Mouse (Mus musculus) embryo, embryonic 10.5 days (tissue): ENCODE data around the gene Mink1.

Experiments used
- DNase-seq: peaks from one replicate; pipeline ENCODE4 v3.0.0-alpha.2; 2015; ENCODE audit warnings: low spot score

The Mink1 gene

DNA sequence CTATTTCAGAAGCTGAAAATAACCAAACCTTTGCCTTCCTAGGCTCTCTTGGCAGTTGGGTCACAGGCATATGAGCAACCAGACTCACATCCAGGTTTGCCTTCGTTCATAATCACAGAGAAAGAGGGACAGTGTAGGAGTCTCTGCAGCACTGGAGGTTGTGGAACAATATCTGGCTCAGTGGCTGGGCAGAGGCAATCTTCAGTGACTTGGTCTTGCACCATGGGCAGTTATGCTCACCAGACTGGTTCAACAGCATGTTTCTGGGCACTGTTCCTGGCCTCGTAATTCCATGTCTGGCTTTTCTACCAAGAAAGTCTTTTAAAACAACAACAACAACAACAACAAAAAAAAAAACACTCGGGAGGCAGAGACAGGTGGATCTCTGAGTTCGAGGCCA lies 72.9 kb downstream of the Mink1 start:
- no peak for DNase-seq

GRCm38 (mm10) chr11:70637764-70638163 lies 75.1 kb downstream of the Mink1 start:
- DNase-seq: no peak

DNA sequence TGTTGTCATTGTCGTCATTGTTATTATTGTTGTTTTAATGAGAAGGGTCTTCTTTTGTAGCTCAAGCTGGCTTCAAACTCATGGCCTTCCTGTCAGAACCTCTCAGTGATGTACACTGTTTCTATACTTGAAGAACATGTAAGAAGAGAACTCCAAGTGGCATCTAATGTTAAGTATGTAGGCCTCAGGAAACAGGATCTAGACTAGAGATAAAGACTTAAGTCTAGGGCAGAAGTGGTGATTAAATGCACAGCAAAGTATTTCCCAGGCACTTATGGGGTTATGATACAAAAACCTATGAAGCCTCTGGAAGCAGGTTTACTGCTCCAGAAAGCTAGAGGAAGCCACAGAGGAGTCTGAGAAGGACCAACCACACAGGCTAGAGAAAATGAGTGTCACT lies 75.6 kb downstream of the Mink1 start:
- no peak for DNase-seq

DNA sequence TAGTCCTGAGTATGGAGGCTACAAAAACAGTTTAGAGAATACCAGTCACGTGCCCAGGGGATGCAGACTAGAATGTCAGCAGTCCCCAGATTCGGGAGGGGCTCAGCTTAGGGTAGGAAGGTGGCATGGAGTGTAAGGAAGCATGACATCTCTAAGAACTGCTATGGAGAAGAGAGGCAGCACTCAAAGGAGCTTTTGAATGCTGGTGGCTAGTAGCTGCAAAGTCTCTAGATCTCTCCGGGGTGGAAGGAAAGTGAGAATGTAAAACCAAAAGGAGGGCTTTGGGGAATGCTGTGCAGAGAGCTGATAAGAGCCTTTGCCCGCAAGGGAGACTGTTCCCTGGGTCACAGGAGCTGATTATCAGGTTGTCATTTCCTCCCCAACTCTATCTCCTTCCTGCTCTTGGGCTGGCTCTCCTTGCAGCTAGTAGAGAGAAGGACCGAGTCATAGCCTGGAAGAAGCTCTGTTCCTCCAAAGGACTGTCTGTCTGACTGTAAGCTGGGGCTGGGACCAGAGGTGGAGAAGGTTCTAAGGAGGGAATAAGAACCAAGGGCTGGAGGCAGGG lies 76.1 kb downstream of the Mink1 start, which contains the start of gene Gp1ba:
Gene Gp1ba (plus strand): TSS at position 409 of the 565 bp plus-strand sequence.
- DNase-seq: no peak

GRCm38 (mm10) chr11:70639976-70640375 lies 77.3 kb downstream of the Mink1 start:
- DNase-seq: no peak

DNA sequence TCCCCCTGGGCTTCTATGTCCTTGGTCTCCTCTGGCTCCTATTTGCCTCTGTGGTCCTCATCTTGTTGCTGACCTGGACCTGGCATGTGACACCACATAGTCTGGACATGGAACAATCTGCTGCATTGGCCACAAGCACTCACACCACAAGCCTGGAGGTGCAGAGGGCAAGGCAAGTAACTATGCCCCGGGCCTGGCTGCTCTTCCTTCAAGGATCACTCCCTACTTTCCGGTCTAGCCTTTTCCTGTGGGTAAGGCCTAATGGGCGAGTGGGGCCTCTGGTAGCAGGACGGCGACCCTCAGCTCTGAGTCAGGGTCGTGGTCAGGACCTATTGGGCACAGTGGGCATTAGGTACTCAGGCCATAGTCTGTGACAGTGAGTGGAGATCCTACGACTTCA lies 78.6 kb downstream of the Mink1 start:
- DNase-seq: no peak

GRCm38 (mm10) chr11:70643051-70643450 lies 80.4 kb downstream of the Mink1 start:
- no peak for DNase-seq

- DNase-seq: no peak
These were observed 82.0 kb downstream of the Mink1 start for GRCm38 (mm10) chr11:70644564-70645103.

DNA sequence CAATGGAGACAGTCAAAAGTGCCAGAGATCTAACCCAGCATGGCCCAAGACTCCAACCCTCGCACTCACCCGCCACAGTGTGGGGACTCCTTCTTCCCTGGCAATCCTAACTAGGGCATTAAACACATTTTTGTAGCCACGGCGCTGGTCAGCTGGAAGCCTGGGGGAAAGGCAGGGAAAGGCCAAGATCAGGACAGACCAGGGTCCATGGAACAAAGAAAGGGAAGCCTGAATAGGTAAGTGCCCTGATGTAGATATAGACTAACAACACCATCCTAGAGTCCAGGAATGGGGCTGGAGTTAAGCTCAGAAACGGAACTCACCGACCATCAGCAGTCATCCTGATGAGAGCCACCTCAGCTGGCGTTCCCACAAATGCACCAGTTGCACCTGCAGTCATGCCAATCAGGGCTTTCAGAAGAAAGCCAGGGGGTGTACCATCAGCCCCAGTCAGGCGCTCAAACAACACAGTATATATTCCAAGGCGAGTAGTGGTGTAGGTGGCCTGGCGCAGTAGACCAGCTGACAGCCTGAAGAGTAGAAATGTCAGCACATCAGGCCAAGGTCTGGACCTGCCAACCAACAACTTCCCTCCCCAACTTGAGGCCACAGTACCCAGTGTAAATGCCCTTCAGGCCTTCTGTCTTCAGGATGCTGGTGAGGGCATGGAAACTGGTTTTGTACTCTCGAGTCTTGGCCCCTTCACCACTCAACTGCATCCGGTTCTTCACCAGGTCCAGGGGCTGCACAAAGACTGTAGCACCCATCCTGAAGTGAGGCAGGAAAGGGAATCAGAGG lies 83.0 kb downstream of the Mink1 start:
- DNase-seq: no peak

GRCm38 (mm10) chr11:70646259-70646555 lies 83.5 kb downstream of the Mink1 start:
- peak; percentile 16 for DNase-seq

- peak; percentile 100 for DNase-seq
These were observed 84.3 kb downstream of the Mink1 start, which contains the start of the genes Rnf167 and Slc25a11 for GRCm38 (mm10) chr11:70646691-70647650. Gene Rnf167, plus strand, starts transcription at chr11:70647235. Gene Slc25a11, minus strand, starts transcription at chr11:70647479.

DNA sequence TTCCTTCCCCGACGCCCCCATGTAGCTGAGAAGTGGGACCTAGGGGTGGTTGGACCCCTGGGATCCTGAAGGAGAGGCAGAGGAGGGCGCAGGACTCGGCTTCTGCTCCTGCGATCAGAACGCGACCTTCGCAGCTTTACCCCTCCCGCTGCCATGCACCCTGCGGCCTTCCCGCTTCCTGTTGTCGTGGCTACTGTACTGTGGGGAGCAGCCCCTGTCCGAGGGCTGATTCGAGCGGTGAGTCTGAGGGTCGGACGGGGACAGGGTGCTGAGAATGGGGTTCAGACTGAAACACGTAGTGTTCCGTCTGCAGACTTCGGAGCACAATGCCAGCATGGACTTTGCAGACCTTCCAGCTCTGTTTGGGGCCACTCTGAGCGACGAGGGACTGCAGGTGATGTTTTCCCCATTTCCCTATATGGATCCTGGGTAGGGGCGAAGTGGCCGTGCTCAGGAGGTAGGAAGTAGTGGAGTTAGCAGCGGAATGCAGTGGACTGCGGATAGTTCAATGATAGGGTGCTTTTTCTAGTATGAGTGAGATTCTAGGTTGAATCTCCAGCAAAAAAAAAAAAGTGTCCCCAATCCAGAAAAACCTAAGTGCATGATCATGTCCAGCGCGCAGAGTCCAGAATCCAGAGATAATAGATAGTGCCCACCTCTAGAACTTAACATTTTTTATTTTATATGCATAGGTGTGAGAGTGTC lies 85.2 kb downstream of the Mink1 start:
- DNase-seq: no peak

- DNase-seq: no peak
These were observed 85.8 kb downstream of the Mink1 start for GRCm38 (mm10) chr11:70648512-70648911.

GRCm38 (mm10) chr11:70649185-70649734 lies 86.6 kb downstream of the Mink1 start:
- DNase-seq: no peak

DNA sequence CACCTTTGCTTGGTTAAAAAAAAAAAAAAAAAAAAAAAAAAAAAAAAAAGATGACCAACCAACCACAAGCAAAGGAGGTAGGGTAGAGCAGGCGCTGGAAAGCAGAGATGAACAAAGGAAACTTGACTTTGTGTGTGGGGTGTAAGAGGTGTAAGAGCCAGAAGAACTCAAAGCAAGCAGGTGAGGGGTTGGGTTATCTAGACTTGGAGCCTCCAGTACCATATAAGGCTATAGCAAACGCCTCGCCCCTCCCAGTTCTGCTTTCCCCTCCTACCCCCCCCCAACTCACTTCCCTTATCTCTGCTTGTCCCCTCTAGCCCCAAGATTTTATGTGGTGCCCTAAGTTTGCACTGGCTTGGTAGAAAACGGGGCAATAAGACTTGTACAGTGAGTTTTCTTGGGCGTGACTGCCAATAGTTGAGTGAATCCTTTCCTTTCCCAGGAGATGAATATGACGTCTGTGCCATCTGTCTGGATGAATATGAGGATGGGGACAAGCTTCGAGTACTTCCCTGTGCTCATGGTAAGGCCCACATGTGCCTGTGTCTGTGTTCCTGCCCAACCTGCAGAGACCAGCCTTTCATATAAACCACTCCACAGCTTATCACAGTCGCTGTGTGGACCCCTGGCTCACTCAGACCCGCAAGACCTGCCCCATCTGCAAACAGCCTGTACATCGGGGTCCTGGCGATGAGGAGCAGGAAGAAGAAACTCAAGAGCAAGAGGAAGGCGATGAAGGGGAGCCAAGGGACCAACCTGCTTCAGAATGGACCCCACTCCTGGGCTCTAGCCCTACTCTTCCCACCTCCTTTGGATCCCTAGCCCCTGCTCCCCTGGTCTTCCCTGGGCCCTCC lies 87.9 kb downstream of the Mink1 start:
- no peak for DNase-seq

- DNase-seq: no peak
These were observed 88.7 kb downstream of the Mink1 start for GRCm38 (mm10) chr11:70651391-70651790.

DNA sequence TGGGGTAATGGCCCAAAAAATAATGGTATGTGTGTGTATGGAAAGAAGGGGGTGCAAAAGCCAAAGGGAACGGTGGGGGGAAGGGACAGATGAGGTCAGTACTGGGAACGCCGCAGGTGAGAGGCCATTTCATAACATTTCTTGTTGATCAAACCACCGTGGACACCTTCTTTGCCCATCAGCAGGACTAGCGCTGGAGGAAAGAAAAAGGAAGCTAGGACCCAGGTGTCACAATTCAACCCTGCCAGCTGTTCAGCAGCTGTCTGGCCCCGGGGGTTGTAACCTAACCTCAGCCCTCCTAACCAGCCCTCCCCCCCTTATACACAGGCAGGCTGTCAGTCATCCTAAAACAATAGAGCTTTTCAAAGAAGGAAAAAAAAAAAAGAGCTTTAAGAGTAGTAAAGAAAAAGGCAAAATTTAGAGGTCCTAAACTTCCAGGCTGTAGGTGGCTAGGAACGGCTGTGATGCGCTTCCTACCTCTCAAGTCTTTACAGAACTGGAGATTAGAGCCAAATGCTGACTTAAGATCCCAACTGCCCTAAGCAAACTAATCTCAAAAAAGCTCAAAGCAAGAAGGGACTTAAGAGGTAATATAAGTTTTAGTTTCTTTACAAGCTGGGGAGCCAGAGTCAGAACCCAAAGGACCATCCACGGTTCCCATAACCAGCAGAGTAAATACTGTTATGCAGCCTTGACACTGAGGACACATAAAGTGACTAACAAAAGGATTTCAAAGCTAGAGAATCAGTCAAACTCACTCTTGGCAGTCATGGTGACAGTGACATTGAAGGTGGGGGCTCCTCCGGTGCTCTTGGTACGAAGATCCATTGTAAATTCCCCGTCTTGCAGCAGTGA lies 89.6 kb downstream of the Mink1 start:
- peak; percentile 53 for DNase-seq

DNA sequence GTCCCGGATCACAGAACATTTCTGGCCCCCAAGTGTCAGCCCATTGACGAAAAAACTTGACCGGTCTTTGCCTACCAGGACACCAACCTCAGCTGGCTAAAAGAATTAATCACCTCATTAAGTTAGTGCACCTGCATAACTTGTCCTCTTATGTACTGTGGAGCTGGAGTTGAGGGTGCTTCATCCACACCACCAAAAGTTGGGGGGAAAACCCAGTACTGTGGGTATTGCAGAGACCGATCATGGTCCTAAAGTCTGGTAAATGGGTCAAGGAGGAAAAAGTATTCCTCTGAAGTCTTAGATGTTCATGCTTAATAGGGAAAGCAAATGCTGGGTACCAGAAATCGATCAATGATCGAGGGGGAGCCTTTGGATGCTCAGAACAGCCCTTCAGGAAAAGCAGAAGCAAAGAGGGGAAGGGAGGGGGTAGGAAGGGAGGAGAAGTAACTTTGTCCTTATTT lies 90.2 kb downstream of the Mink1 start:
- DNase-seq: no peak
